Mouse (Mus musculus): ENCODE measurements at regions not wholly inside any gene's neighbourhood (a gene's known extent, or its start where the extent isn't known, plus 50 kb on each side); places are given as distances from the start of the nearest gene placed in this dataset.

GRCm38 (mm10) chr8:79518966-79519365 lies 119.6 kb upstream of the Smad1 start:
- no peak for TF ChIP-seq CTCF (IDR thresholded peaks at IDR 0.05; ENCODE audit: insufficient read depth, low read depth, low read length)
- TF ChIP-seq POLR2A (IDR thresholded peaks at IDR 0.05; ENCODE audit: insufficient read depth, low read depth, low read length) = no peak

Measured in olfactory bulb, adult 2 months (tissue).